Mouse (Mus musculus): ENCODE measurements around the gene Lrrc46.

GRCm38 (mm10) chr11:97040301-97041021 is 746 bp downstream of the Lrrc46 start:
- TF ChIP-seq CTCF (IDR thresholded peaks at IDR 0.05; ENCODE audit: extremely low read depth, insufficient read length, insufficient replicate concordance, low read depth, low read length) (no peak), POLR2A (IDR thresholded peaks at IDR 0.05; ENCODE audit: low read depth, low read length) (no peak)

Measured in small intestine, adult 2 months (tissue).